Mouse (Mus musculus) limb, embryonic 12.5 days (tissue): ENCODE measurements at regions not wholly inside any gene's neighbourhood (a gene's known extent, or its start where the extent isn't known, plus 50 kb on each side); places are given as distances from the start of the nearest gene placed in this dataset.

Experiments
- ATAC-seq: fragments of 200-750 bp; cut with Nextera tagmentation; 2 replicates; pipeline ENCODE4 v1.8.0; 2017; ENCODE audit warnings: low read depth, moderate TSS enrichment; ENCODE audit not compliant: insufficient number of reproducible peaks, insufficient read depth, low FRiP score, low TSS enrichment
- H3K27ac ChIP-seq: fragments of 300-500 bp; sonication (generic); 2 replicates; pipeline ENCODE4 v1.5.1; 2016; ENCODE audit warnings: mild to moderate bottlenecking, moderate library complexity
- H3K27me3 ChIP-seq: fragments of 300-500 bp; sonication (generic); 2 replicates; pipeline ENCODE4 v1.6.1; 2016; ENCODE audit warnings: mild to moderate bottlenecking, moderate library complexity
- H3K36me3 ChIP-seq: fragments of 300-500 bp; sonication (generic); 2 replicates; pipeline ENCODE4 v1.6.1; 2016; ENCODE audit warnings: mild to moderate bottlenecking, moderate library complexity
- H3K4me1 ChIP-seq: fragments of 300-500 bp; sonication (generic); replicated peaks from 2 replicates; pipeline ENCODE4 v1.6.1; 2016
- H3K4me2 ChIP-seq: fragments of 300-500 bp; sonication (generic); 2 replicates; pipeline ENCODE4 v1.6.1; 2016; ENCODE audit warnings: mild to moderate bottlenecking, moderate library complexity
- H3K4me3 ChIP-seq: fragments of 300-500 bp; sonication (generic); replicated peaks from 2 replicates; pipeline ENCODE4 v1.5.1; 2016; ENCODE audit warnings: mild to moderate bottlenecking
- H3K9ac ChIP-seq: fragments of 300-500 bp; sonication (generic); replicated peaks from 2 replicates; pipeline ENCODE4 v1.6.1; 2016; ENCODE audit warnings: mild to moderate bottlenecking, moderate library complexity
- H3K9me3 ChIP-seq: fragments of 300-500 bp; sonication (generic); 2 replicates; pipeline ENCODE4 v1.6.1; 2016; ENCODE audit warnings: mild to moderate bottlenecking, moderate library complexity
- WGBS: fragments of 180-500 bp; shearing (Covaris S2); methylation state at CpG from one replicate; pipeline ENCODE4 v1.1.7; 2016; 5-methylcytosine and 5-hydroxymethylcytosine counted together

DNA sequence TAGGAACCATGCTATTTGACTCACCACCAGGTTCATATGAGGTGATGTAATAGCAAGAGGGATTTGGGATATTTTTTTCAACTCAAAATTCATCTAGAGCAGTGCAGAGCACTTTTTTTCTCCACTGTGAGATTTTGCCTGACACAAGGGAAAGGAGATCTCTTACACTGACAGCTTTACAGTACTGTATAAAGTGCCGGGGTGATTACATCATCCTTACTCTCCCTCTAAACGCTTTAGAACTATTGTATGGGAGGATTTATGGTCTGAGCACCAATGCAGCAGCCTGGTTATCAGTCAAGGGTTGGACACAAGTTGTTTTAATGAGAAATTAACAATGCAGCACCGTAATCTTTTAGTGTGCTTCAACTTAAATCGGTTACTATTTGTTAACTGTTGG, 196.5 kb downstream of the Bmp2 start:
- no peaks in the 10 kb centered on the region for H3K4me1 ChIP-seq
- no peak overlapping the region for H3K4me3 ChIP-seq
- H3K4me2 ChIP-seq, result no peak overlapping the region
- peaks cover 17% of the 10 kb centered on the region for H3K27me3 ChIP-seq
- 49% methylated on average over 4 of the region's 4 CpGs for WGBS
- no peaks in the 10 kb centered on the region for H3K9me3 ChIP-seq
- H3K36me3 ChIP-seq, result no peaks in the 10 kb centered on the region
- ATAC-seq, result no peak
- no peak overlapping the region for H3K27ac ChIP-seq
- H3K9ac ChIP-seq, result no peak overlapping the region

DNA sequence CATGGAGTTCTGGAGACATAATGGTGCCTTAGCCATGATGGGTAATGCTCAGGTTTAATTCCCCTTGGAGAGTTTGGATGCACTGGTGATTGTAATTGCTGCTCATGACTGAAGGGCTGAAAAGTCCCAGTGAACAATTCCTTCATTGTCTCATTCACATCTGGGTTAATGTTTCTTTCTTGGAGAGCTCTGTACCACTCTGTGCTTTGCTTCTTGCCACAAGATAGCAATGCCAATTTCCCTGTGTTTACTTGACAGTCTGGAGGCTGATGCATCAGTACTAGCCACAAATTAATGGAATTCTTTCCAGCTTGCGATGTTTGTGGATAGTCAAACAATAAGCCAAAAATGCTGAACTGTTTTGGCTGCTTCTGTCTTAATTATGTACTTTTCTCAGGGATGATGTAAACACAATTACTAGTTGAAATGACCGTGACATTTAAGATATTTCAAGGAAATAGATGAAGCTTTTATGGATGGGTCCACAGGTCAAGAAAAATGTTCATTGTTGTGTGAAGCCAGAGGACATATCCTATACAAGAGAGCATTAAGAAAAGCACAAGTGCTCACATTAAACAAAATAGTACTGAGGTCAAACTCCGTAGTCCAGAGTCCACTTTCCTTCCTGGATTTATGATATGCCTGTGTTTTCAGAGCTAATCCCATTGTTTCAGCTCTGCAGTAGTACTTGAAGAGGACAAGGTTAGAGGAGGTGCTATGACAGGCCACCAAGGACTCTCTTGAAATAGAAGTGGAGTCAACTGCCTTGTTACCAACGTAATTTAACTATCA, 198.1 kb downstream of the Bmp2 start:
- WGBS, result 78% methylated on average over 4 of the region's 4 CpGs
- no peak for ATAC-seq
- H3K36me3 ChIP-seq, result no peaks in the 10 kb centered on the region
- H3K9ac ChIP-seq, result no peak overlapping the region
- H3K9me3 ChIP-seq, result no peaks in the 10 kb centered on the region
- H3K4me1 ChIP-seq, result no peaks in the 10 kb centered on the region
- H3K27me3 ChIP-seq, result peaks cover 8% of the 10 kb centered on the region
- no peak overlapping the region for H3K27ac ChIP-seq
- no peak overlapping the region for H3K4me2 ChIP-seq
- no peak overlapping the region for H3K4me3 ChIP-seq

DNA sequence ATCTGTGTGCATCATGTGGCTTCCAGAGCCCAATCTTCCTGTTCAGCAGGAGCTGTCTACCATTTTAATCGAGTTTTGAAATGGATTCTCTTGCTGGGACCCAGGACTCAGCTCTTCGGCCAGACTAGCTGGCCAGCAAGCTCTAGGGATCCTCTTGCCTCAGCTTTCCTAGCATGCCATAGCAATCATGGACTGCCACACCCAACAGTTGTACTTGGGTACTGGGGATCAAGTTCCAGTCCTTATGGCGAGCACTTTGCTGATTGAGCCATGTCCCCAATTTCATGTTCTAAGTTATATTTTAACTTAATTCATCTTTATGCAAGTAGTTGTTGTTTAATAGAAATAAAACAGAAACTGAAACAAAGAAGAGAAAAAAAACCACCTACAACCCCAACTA, 202.1 kb downstream of the Bmp2 start:
- Histone ChIP-seq H3K4me2 (no peak overlapping the region), H3K36me3 (no peaks in the 10 kb centered on the region), H3K9ac (no peak overlapping the region), H3K27ac (no peak overlapping the region), H3K9me3 (no peaks in the 10 kb centered on the region), H3K4me1 (no peaks in the 10 kb centered on the region), H3K4me3 (no peak overlapping the region), H3K27me3 (peaks cover 3% of the 10 kb centered on the region; the same call in 1 of the 2 replicates)
- WGBS, result 81% methylated on average over 3 of the region's 3 CpGs
- ATAC-seq, result no peak

DNA sequence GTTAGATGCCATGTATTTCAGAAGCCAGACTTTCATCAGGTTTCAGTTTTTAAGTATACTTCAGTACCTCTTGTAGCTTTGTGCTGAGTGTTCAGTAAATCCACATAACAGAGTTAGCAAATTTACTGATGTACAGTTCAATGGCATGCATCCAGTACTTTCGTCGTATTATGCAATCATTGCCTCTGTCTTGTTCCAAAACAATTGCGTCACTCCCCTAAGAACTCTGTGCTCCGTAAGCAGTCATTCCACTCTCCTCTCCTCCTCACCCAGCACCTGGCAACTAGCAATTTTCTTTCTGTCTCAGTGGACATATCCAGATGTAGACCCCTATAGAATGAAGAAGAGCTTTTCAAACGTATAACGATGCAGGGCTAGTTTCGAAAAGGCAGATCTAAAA, 209.5 kb downstream of the Bmp2 start:
- H3K4me3 ChIP-seq, result no peak overlapping the region
- H3K4me2 ChIP-seq, result no peak overlapping the region
- 64% methylated on average over 7 of the region's 7 CpGs for WGBS
- H3K4me1 ChIP-seq, result no peaks in the 10 kb centered on the region
- H3K27me3 ChIP-seq, result peaks cover 3% of the 10 kb centered on the region
- H3K9me3 ChIP-seq, result no peaks in the 10 kb centered on the region
- H3K36me3 ChIP-seq, result no peaks in the 10 kb centered on the region
- no peak for ATAC-seq
- H3K9ac ChIP-seq, result no peak overlapping the region
- H3K27ac ChIP-seq, result no peak overlapping the region

DNA sequence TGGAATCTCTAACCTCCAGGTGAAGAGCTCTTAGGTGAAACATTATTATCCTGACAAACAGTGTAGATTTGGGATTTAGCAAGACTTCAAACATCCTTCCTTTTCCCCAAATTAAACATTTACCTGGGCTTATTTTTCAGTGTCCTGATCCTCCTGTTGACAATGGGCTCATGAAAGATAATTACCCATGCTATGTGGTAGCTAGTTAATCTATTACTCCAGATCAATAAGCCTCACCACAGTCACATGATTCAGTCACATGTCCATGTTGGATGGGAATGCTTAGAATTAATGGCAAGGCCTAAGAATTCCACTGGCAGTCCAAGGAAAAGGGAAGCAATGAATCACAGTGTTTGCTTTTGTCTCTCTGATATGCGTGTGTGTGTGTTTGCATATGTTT, 216.6 kb downstream of the Bmp2 start:
- no peak for ATAC-seq
- Histone ChIP-seq H3K27ac (no peak overlapping the region), H3K27me3 (no peaks in the 10 kb centered on the region; the same call in 1 of the 2 replicates), H3K4me3 (no peak overlapping the region), H3K9me3 (no peaks in the 10 kb centered on the region), H3K36me3 (no peaks in the 10 kb centered on the region), H3K4me2 (no peak overlapping the region), H3K4me1 (no peaks in the 10 kb centered on the region), H3K9ac (no peak overlapping the region)
- WGBS, result 97% methylated on average over 1 of the region's 1 CpGs

DNA sequence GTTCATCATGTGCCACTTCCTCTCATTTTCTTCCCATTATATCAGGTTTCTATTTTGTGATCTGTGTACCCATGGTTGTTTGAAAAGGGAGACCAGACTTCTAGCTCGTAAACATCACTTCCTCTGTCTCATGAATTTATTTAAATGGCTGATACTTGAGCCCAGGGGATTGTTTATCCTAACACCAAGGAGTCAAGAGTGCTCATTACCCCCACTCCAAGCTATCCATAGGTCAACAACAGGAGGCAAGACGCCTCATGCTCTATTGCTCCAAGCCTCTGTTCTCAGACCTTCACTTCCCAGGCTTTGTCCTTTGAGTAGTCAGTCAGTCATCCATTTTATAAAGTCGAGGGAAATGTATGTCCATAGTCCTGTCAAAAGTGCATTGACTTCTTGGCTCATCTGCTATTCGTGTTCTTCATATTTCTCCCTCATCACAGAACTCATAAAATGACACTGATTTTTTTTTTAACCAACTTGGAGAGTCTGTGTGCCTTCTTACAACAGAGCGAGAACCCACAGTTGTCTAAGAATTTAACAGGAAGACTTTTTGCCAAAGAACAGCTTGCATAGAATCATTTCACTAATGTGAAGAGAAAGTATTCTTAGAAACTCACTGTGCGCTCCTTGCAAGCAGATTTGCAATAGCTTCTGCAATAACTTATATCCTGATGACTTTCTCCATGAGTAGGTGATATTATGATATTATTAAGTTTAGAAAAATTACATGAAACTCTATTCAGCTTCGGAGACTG, 231.8 kb downstream of the Bmp2 start:
- H3K4me3 ChIP-seq, result no peak overlapping the region
- no peak overlapping the region for H3K9ac ChIP-seq
- no peak for ATAC-seq
- no peak overlapping the region for H3K4me2 ChIP-seq
- H3K36me3 ChIP-seq, result no peaks in the 10 kb centered on the region
- no peaks in the 10 kb centered on the region for H3K27me3 ChIP-seq
- no peak overlapping the region for H3K27ac ChIP-seq
- H3K9me3 ChIP-seq, result no peaks in the 10 kb centered on the region
- WGBS, result 69% methylated on average over 7 of the region's 7 CpGs
- no peaks in the 10 kb centered on the region for H3K4me1 ChIP-seq

DNA sequence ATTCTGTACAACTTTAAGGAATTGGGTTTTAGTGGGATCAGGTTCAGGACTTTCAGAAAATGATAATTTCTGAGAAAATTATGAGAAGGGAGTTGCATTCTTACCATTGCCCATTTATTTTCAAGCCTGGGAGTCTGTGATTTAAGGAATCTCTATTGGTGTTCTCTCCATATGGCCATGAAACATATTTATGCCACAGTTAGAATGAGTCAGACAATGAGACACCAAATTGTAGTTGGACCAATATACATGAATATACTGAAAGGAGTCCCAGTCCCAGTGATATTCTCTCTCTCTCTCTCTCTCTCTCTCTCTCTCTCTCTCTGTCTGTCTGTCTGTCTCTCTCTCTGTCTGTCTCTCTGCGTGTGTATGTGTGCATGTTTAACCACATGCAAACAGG, 239.1 kb downstream of the Bmp2 start:
- no peak overlapping the region for H3K4me3 ChIP-seq
- no peak overlapping the region for H3K27ac ChIP-seq
- H3K9ac ChIP-seq, result no peak overlapping the region
- no peak for ATAC-seq
- no peaks in the 10 kb centered on the region for H3K4me1 ChIP-seq
- no peaks in the 10 kb centered on the region for H3K36me3 ChIP-seq
- 72% methylated on average over 1 of the region's 1 CpGs for WGBS
- no peaks in the 10 kb centered on the region for H3K27me3 ChIP-seq
- no peaks in the 10 kb centered on the region for H3K9me3 ChIP-seq
- no peak overlapping the region for H3K4me2 ChIP-seq

DNA sequence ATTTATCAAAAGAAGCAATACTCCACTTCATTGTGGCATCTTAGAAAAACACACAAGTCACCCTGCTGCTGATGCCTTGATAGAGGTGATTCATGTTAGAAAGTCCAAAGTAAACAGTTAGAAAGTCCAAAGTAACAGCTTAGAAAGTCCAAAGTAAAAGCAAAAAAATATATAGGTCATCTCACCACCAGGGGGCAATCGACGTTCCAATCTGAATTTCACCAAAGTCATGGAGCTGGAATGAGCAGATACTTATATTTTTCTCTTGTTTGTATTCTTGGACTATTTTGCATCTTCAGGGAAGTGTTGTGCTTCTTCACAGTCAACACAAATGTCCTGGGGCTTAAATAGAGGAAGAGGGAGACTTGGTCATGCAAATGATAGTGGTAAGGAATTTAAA, 241.3 kb downstream of the Bmp2 start:
- H3K4me3 ChIP-seq, result no peak overlapping the region
- 26% methylated on average over 2 of the region's 2 CpGs for WGBS
- H3K36me3 ChIP-seq, result no peaks in the 10 kb centered on the region
- no peak overlapping the region for H3K9ac ChIP-seq
- H3K27me3 ChIP-seq, result no peaks in the 10 kb centered on the region
- no peak overlapping the region for H3K27ac ChIP-seq
- no peaks in the 10 kb centered on the region for H3K9me3 ChIP-seq
- ATAC-seq, result no peak
- H3K4me1 ChIP-seq, result no peaks in the 10 kb centered on the region
- H3K4me2 ChIP-seq, result no peak overlapping the region

DNA sequence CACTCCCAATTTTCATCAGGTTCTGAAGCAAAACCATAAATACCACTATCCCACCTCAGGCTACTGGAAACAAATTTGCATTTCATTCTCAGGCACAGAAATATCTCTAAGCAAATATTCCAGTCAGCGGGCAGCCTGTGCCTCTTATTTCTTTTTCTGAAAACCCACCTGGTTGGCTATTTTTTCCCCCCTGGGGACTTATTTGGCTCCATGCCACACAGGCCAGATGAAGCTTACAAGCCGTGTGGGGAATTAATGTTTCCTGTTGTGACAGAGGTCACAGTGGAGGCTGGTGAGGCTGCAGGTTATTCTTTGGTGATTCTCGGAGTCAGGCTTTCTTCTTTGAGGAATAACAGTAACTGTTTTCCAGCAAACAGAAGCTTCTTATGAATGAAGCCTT, 250.7 kb downstream of the Bmp2 start:
- H3K9ac ChIP-seq, result no peak overlapping the region
- H3K36me3 ChIP-seq, result no peaks in the 10 kb centered on the region
- 9% methylated on average over 3 of the region's 3 CpGs for WGBS
- no peak overlapping the region for H3K4me2 ChIP-seq
- H3K27ac ChIP-seq, result no peak overlapping the region
- H3K9me3 ChIP-seq, result no peaks in the 10 kb centered on the region
- no peak overlapping the region for H3K4me3 ChIP-seq
- peaks cover 14% of the 10 kb centered on the region for H3K4me1 ChIP-seq
- no peaks in the 10 kb centered on the region for H3K27me3 ChIP-seq
- no peak for ATAC-seq

DNA sequence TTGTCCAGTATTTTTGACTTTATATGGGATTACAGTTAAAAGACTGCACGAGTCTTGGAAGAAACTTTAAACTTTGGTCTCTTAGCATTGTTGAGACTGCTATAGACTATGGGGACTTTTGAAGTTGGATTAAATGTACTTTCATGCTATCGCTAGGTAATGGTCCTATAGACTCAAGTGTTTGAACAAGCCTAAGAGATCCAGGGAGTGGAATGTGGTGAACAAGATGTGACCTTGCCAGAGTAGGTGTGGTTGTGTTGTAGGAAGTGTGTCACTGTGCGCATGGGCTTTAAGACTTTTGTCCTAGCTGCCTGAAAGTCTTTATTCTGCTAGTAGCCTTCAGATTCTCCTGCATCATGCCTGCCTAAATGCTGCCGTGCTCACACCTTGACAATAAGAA, 269.5 kb downstream of the Bmp2 start:
- no peak for ATAC-seq

DNA sequence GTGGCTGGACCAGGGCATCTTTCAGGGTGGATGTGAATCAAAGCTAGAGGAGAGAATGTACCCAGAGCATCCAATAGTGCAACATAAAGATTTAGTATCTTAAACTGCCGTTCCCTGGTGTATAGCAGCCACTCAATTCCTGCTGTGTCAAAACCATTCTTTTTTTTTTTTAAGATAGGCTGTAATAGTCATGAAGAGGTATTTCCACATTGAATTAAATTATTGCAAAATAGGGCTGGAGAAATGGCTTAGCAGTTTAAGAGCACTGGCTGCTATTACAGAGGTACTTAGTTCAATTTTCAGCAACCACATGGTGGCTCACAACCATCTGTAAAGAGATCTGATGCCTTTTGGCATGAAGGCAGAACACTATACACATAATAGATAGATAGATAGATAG, 277.4 kb downstream of the Bmp2 start:
- Histone ChIP-seq H3K9me3 (no peaks in the 10 kb centered on the region), H3K36me3 (no peaks in the 10 kb centered on the region), H3K4me2 (no peak overlapping the region), H3K4me3 (no peak overlapping the region), H3K4me1 (no peaks in the 10 kb centered on the region), H3K27ac (no peak overlapping the region), H3K9ac (no peak overlapping the region), H3K27me3 (no peaks in the 10 kb centered on the region)
- ATAC-seq, result no peak
- WGBS, result 85% methylated on average over 1 of the region's 1 CpGs

More for the DNA sequence above, 269.5 kb downstream of the Bmp2 start:
- H3K4me1 ChIP-seq, result no peaks in the 10 kb centered on the region
- H3K9ac ChIP-seq, result no peak overlapping the region
- H3K36me3 ChIP-seq, result no peaks in the 10 kb centered on the region
- no peak overlapping the region for H3K27ac ChIP-seq
- no peaks in the 10 kb centered on the region for H3K27me3 ChIP-seq
- no peak overlapping the region for H3K4me2 ChIP-seq
- H3K9me3 ChIP-seq, result no peaks in the 10 kb centered on the region
- 88% methylated on average over 4 of the region's 4 CpGs for WGBS
- H3K4me3 ChIP-seq, result no peak overlapping the region

DNA sequence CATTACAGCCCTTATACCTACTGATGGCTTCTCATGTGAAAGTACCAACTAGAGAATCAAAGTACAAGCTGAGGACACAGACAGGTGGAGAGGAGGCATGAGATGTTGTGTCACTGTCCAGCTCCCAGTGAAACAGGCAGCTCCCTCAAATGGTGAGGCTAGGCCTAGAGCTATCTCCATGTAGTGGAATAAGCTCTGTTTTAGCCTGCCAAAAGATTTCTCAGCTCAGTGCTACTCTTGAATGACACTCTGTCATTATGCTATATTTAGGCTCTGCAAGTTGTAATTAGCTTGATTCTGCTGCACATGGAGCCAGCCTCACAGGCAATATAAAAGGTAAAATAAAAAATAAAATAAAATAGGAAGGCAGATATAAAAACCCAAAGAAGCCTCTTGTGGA, 298.5 kb downstream of the Bmp2 start:
- Histone ChIP-seq H3K9me3 (no peaks in the 10 kb centered on the region), H3K9ac (no peak overlapping the region), H3K4me2 (no peak overlapping the region), H3K27ac (no peak overlapping the region), H3K4me3 (no peak overlapping the region), H3K4me1 (peaks cover 6% of the 10 kb centered on the region), H3K36me3 (no peaks in the 10 kb centered on the region), H3K27me3 (no peaks in the 10 kb centered on the region)
- ATAC-seq, result no peak
